Mouse (Mus musculus) CD4-positive, CD25-positive, alpha-beta regulatory T cell, adult 2 months (primary cell): ENCODE measurements around the gene Garnl3.
A peak's percentile ranks its signal among the peaks of the same experiment; 100 is the strongest.

Experiments used
- DNase-seq: peaks from one replicate; pipeline ENCODE4 v3.0.0-alpha.2; 2012; ENCODE audit warnings: low read depth, low spot score

Gene Garnl3

DNA sequence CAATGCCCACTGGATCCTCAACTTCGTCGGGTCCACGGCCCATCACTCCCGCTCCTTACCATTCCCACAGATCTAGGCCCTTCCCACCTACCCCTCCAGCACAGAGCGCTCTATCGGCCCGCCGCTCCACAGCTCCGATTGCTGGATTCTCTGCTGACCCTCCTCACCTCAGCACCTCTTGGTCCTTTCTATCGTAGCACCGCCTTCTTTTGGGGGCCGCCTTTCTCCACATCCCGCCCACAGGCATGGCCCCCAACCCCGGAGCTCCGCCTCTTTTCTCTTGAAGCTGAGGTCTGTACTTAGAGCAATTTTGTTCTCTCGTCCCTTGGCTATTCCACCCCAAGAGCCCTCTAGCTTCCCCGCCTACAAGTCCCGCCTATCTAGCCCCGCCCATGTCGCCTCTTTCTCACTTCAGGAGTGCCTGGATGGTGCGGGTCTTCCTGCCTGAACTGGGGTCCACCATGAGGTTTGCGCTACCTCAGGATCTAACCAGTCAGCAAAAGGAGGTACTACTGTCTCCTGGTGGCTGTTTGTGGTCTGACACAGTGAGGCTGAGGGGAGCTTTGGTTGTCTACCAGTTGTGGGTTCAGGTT, at the start of gene Garnl3:
Garnl3 (minus strand) TSS at position 155 of the 593 bp plus-strand sequence.
- peak; percentile 81 for DNase-seq

DNA sequence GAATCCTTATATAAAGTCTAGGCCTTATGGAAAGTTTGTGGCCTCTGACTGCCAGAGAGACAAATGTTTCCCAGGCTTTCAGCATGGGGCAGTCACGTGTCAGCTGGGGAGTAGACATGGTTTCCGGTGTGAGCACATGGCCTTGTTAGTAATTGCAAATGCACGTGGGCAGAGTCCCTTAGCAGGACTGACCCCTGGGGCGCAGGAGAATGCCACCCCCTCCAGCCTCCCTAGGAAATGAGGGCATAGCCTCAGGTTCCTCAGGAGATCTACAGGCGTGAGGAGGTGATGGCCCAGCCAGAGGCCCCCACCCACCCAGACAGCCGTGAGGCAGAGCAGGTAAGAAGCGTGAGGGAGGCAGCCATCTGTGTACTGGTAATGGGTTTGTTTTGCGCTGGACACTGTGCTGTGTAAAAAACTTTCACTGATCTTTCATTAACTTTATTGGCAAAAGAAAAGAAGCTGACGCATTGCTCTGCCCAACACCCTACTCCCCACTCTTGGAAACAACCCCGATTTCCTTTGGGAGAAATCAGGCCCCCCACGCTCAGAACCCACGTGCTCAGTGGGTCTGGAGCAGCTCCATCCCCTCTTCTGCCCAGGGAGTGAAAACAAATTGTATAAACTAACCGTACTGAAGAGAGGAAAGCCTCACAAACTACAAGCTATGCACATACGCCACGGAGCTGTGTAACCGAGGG, 48.6 kb upstream of the Garnl3 start:
- DNase-seq, result peak; percentile 39

DNA sequence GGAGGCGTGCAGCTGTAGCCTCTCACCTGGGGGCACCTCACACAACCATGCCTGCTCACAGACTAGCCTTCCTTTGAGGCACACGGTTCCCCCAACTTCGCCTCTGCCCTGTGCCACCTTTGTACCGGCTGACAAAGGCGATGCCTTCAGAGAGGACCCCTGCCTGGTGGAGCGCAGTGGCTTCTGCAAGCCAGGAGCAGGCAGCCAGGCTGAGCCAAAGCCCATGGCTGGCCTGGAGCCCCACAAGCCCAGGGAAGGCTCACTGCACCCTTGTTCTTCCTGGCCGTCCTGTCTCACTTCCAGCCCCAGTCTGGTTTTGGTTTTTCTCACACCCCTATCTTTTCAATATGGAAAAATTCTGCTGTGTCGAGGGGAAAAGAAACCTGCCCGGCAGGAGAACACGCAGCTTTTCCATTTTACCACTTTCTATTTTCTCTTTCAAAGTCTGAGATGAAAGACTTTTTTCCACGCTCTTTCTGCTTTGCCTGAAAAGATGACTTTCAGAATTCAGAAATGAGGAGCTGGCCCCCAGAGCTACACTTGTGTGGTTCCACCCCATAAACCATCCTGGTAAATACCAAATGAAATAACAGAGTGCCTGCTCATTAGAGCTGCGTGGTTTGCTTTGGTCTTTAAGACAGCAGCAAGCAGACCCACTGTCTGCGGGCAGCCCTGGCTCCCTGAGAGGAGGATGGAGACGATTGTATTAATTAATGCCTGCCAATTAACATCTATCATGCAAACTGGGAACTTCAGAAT, 47.9 kb upstream of the Garnl3 start:
- no peak for DNase-seq

DNA sequence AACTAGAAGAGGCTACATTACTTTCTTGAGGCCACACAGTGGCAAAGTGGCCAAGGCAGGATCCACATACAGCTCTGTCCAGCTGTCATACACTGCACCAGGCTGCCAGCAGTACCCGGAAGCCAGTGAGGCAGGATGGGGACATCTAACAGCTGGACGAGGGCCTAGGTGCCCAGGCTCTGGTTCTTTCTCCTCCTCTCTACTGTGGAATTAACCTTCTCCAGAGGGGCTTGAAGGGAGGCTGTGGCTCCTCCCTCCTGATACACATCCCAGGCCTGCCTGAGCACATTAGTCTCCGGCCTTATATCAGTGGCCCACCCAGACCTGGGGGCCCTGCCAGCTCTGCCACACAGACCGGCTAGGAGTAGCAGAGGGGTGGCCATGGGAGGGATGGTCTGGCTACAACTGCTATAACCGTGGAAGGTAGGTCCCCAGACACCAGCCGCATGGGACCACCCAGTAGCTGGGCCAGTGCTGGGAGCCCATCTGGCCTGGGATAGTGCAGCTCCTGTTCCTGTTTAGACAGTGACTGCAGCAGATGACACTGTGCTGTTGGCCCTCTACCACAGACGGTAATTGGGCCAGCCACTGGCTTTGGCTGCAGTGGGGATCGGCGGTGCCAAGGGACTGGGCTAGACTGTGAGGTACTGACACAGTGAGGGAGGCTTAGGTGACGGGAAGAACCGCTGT, 46.9 kb upstream of the Garnl3 start:
- no peak for DNase-seq

DNA sequence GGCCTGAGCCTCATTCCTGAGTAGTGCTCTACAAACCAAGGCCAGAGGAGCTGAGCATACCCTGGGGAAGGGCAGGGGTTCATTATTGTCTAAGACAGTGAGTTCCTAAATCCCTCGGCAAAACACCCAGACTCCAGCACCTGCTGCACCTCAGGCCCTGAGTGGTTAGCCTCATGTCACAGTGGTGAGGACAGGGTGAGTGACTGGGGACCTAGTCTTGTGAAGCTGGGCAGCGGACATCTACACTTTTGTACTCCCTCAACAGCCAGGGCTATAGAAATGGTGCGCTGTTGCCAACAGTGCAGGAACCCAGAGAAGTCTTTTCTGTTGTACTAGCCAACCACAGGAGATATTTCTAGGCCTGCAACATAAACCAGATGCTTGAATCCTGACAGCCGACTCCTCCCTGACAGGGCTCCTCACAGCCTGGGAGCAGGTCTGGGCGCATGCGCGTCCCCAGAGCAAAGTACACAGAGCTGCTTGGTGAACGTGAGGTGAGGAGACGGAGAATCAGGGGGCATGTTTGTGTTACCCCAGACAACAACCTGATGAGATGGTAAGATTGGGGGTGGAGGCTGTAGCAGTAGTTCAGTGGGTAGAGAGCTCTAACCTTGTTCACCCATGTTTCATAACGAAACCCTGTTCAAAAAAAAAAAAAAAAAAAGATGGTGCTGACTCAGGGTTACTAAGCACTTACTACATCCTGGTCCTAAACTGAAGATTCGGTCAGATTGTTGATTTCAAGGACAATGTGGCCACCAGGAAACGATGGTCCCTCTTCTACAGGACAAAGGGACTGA, 46.2 kb upstream of the Garnl3 start:
- DNase-seq, result peak; percentile 20

DNA sequence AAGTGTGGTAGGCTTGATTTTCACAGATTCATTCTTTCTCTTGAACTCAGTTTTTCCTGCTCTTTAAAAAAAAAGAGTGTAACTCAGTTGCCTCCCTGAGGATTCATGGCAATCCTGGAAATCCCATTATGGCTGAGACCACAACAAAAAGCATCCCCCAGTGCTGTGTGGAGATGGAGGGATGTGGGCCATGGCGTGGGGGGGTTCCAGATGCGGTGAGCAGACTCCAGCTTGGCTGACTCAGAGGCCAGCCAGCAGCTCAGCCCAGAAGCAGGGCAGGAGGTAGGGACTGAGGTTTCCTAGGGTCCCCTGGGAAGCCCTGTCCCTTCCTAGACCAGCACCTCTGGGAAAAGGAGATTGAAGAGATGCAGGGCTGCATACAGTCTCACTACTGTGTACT, 45.5 kb upstream of the Garnl3 start:
- no peak for DNase-seq

DNA sequence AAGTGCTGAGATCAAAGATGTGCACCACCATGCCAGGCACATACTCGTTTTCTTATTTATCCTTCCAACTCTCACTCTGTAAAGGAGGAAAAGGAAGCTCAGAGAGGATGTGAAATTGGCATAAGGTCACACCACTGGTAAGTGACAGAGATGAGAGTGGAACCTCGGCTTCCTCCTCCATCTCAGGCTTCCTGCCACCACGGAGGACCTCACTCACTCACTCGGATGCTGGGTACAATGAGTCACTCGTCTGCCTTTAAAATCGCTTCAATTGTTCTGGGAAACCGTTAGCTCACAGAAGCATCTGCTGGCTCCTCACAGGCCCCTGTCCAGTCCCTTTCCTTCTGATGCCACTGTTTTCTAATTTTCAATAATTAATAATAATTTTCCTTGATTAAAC, 45.1 kb upstream of the Garnl3 start:
- DNase-seq, result peak; percentile 52

DNA sequence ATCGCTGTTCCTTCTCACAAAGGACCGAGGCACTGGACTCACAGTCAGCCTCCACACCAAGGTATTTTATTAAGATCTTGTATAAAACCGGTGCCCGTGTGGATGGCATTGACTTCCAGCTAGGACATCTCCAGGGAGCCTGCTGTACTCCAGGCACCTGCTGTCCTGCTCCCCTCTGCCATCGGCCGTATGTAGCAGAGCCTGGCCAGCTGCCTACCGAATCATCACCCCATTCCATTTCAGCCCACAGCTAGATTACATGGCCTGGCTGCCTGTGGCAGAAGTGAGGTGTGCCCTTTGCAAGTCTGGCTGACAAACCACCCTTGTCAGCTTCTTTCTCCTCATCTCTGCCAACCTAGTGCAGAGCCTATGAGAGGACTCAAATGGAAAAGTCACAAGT, 42.2 kb upstream of the Garnl3 start:
- no peak for DNase-seq

DNA sequence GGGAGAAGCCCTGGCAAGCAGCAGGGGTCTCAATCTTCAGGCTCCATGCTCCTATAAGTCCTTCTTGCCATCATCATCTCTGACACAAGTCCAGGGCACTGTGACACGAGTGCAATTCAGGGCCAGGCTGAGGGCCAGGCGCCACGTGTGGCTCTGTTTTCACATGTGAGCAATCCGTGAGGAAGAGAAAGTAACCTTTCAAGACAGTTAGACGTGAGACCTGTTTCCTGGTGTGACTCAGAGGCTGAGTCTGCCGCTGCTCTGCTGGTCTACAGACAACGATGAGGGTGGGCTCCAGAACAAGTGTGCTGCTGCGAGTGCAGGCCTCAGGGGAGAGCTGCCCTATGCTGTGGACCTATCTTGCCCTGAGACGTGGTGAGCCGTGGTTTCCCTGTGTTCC, 41.7 kb upstream of the Garnl3 start:
- DNase-seq, result peak; percentile 31

DNA sequence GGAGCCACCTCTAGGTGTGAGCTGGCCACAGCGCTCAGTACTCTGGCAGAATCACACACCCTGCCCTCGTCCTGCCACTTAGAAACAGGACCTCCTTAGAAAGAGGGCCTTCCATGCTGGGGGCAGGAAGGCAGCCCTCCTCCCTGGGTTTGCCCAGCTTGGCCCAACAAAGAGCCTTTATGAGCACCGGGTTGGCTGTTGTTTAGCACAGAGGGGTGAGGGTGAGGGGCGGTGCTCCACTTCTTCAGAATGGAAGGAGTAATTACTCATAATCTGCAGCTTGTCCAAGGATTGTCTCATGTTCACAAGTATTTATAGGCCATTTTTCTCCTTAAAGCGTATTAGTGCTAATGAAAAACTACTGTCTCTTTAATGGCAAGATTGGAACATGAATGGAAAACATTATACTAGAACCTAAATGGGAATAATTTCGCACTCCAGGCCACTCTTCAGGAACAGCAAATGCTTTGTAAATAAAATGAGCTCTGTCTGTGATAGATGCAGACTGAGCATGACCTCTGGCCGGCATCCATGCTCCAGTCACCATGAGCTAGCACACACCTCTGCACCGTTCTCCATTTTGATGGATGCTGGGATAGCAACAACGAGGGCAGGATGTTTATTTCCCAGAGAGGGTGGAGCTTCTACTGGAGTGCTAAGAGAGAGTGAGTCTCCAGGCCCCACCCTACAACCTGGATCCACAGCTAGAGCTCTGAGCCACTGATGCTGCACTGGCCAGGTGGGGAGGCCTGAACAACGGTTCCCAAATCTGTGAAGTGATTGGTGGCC, 39.5 kb upstream of the Garnl3 start:
- DNase-seq, result no peak

DNA sequence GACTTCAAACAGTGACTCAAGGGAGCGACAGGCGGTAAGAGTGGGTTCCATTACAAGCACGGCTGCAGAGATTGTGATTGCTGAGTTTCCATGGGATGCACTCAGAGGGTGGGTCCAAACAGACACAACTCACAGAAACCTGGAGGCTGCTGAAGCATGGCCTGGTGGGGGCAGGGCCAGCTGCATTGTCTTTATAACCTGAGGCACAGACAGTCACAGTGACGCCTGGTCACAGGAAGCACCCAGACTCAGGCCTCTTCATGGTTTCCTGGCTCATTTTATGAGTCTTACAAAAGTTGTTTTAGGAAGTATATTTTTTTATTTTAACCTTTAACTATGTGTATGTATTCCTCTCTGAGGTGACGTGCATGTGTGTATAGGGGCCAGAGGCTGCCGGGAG, 38.0 kb upstream of the Garnl3 start:
- DNase-seq, result peak; percentile 44

DNA sequence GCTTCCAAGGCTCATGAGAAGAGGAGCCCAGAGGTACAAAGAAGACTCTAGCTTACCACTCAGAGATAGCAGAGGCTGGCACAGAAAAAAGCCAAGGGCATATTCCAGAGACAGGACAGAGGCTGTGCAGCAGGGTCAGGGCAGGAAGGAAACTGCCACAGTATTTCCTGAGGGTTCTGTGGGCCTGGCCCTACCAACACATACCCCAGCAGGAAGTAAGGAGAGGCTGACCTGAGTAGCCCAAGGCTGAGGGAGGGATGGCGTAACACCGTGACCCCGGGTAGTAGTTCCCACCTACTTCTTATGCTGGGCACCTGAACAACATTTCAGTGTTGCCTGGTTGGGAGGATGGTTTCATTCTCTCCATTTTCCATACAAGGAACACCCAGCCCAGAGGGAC, 35.6 kb upstream of the Garnl3 start:
- no peak for DNase-seq

DNA sequence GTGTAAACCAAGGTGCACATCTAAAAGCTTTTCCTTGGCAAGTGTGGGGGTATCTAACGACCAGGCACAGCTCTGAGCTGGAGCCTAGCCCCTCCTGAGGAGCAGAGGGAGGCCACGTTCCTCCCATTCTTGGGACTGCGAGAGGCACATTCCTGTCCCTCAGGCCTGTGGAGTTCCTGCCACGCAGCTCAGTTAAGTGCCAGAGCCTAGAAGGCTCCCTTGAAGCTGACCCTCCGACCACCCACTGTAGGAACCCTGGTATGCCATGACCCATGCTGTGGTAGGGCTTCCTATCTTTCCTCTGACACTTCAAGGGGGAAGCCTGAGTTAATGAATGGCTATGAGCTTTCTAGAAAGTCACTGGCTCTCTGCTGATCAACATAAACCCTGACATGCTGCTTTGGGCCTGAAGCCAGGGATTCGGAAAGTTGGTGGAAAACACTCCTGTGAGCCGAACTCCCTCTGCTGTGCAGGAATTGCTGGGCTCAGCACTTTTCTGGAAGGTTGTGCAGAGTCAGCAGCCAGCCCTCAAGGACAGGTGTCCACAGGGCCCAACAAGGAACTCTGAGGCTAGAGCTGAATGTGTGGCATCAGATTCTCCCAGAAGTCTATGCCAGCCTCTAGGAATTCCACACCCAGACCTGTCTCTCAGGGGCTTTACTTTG, 34.4 kb upstream of the Garnl3 start:
- DNase-seq, result no peak

DNA sequence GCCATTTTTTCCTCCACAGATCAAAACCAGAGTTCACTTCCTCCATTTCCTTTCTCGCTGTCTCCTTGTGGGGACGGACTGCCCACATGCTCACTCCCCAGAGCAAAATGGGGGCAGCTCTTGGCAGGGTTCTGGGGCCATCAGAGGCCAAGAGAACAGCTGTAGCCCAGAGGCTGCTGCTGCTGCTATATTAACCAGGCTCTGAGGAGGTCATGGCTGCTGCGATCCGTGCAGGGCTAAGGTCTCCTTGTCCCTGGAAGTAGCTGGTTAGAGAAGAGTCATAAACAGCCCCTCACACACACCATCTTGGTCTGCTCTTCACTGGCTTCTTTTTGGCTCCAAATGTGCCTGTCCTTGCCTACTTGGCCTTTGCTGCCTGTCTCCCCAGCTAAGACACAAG, 33.8 kb upstream of the Garnl3 start:
- no peak for DNase-seq

DNA sequence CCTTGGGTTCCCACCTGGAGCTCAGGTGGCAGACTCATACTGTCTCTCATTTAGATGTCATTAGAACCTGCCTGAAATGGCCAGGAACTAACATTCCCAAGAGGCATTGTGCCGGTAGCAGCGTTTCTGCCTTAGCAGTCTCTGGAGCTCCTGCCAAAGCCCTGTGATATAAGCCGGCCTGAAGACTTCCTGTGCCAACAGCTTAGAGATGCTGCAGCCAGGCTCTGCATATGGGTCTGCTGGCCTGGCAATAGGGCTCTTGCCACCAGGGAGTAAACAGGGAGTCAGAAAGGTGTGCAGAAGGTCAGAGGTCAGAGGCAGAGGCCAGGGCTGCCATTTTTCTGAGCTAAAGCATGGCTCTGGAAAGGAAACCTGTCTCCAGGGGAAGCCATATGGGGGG, 33.2 kb upstream of the Garnl3 start:
- no peak for DNase-seq

DNA sequence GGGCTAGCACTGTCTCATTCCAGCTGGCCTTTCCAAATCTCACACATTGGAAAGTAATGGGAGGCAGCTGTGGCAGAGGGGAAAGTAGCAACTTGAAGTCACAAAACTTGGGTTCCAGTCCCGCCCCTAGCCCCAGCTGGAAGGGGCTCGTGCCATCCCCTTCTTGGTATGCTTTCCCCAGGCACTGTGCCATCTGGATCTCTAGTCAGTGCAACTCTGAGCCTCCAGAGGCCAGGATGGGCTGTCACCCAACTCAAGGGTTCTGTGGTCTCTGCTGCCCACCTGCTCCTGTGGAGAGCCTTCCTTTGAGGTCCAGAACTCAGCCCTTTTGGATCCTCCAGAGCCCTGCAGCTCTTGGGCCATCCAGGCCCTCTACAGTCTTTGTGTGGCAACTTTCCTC, 30.7 kb upstream of the Garnl3 start:
- no peak for DNase-seq

DNA sequence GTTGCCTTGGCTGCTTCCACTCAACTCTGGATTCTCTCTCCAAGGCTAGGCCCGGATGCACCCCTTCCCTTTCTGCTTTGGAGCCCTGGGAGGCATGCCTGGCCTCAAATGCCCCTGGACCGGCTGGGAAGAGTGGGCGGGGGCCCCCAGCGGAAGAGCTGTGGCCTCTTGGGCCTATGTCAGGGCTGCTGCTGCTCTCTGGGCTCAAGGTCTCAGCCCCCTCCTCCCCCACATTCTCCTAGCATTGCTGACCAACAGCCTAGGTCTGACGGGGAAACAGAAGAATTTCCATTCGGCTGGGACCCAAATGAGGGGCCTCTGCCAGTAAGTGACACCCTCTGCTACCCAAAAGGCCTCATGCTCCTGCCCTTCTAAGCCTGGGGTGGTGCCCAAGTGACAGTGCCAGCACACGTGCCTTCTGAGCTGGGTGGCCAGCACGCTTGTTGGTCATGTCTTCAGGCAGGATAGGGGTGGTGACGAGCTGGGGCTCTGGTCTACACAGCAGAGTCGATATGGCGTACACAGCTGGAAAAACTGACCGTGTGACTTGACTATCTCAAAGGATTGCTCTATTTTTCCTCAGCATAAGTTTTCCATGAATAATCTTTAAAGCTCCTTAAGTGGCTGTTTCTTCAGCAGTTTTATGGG, 29.0 kb upstream of the Garnl3 start:
- no peak for DNase-seq

DNA sequence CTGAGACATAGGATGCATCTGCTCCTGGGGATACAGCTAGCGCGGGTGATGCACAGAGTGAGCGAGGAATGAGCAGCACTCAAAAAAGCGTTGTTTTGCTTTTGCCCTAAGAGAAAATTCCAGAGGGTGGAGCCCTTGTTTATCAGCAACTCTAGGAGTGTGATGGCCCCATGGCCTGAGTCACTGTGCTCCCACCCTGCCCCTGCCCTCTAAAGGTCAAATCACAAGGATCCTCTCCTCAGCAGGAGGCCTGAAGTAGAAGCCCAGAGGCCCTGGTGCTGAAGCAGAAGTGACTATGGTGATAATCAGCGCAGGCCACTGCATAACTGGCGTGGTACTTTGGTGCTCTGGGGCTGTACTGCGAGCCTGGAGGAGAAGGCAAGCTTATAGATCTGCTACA, 28.1 kb upstream of the Garnl3 start:
- DNase-seq, result no peak

DNA sequence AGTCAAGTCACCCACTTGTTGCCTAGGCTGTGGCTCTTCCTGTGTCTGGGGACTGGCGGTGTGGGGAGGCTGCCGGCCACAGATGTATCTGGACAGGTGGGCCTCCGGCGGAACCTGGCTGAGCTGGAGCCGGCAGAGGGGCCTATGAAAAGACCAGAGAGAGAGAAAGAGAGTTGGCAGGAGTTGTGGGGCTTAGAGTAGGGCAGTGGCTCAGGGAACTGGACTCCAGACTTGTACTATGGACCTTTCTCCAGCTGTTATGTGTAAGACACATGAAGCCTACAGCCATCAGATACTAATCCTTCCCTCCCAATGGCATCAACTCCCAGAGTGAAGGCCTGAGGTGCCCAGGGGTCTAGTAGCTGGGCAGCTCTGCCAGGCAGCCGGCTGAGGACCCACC, 27.4 kb upstream of the Garnl3 start:
- no peak for DNase-seq
